Mouse (Mus musculus) stomach, embryonic 16.5 days (tissue): ENCODE data around the gene Nphp1. TPM values are rescaled to one million over a fixed set of nuclear protein-coding genes. Genes with fewer than 3 reads are reported as not detected.

ENCODE experiments used
- ATAC-seq: fragments of 200-750 bp; cut with Nextera tagmentation; 2 replicates; pipeline ENCODE4 v1.8.0; 2017; ENCODE audit warnings: moderate number of reproducible peaks, moderate TSS enrichment; ENCODE audit not compliant: insufficient read depth, low FRiP score
- H3K27ac ChIP-seq: fragments of 300-500 bp; sonication (generic); 2 replicates; pipeline ENCODE4 v1.5.1; 2014; ENCODE audit warnings: low read length
- H3K27me3 ChIP-seq: fragments of 300-500 bp; sonication (generic); 2 replicates; pipeline ENCODE4 v1.6.1; 2014; ENCODE audit warnings: low read length, control low read depth, mixed read lengths; ENCODE audit not compliant: control insufficient read depth, insufficient read depth
- H3K36me3 ChIP-seq: fragments of 300-500 bp; sonication (generic); 2 replicates; pipeline ENCODE4 v1.6.1; 2014; ENCODE audit warnings: low read length; ENCODE audit not compliant: control insufficient read depth, insufficient read depth
- H3K4me1 ChIP-seq: fragments of 300-500 bp; sonication (generic); 2 replicates; pipeline ENCODE4 v1.6.1; 2014; ENCODE audit warnings: low read length, control low read depth, mixed read lengths; ENCODE audit not compliant: control insufficient read depth, insufficient read depth
- H3K4me2 ChIP-seq: fragments of 300-500 bp; sonication (generic); 2 replicates; pipeline ENCODE4 v1.6.1; 2014; ENCODE audit warnings: low read depth, low read length, mixed read lengths
- H3K4me3 ChIP-seq: fragments of 300-500 bp; sonication (generic); replicated peaks from 2 replicates; pipeline ENCODE4 v1.5.1; 2014; ENCODE audit warnings: mild to moderate bottlenecking, low read length
- H3K9ac ChIP-seq: fragments of 300-500 bp; sonication (generic); 2 replicates; pipeline ENCODE4 v1.6.1; 2014; ENCODE audit warnings: low read length
- H3K9me3 ChIP-seq: fragments of 300-500 bp; sonication (generic); replicated peaks from 2 replicates; pipeline ENCODE4 v1.6.1; 2016; ENCODE audit warnings: low read length, control low read depth; ENCODE audit not compliant: control insufficient read depth
- WGBS: fragments of 180-500 bp; shearing (Covaris S2); extraction: QIAGEN DNeasy Blood & Tissue Kit; methylation state at CpG from one replicate; pipeline ENCODE4 v1.1.7; 2014; 5-methylcytosine and 5-hydroxymethylcytosine counted together
- polyA plus RNA-seq: library from polyadenylated mRNA; unstranded; fragments of >200 nt; fragmentation: Nextera tagmentation; extraction: Ambion mirVana; gene quantifications from 2 replicates; pipeline ENCODE4 v1.2.1, GENCODE M21; 2015

The Nphp1 gene
- polyA plus RNA-seq, 1 experiment from 2014 or later: 28.3 TPM

- ATAC-seq: peak; percentile 40; the same call in 1 of the 2 replicates
- no peak overlapping the region for H3K27ac ChIP-seq
Measured at GRCm38 (mm10) chr2:127735512-127736145, 53.1 kb downstream of the Nphp1 start.

GRCm38 (mm10) chr2:127734889-127735288, 53.8 kb downstream of the Nphp1 start:
- Histone ChIP-seq H3K36me3 (no peaks in the 10 kb centered on the region), H3K4me2 (no peak overlapping the region), H3K9ac (no peak overlapping the region), H3K27ac (no peak overlapping the region), H3K4me3 (no peak overlapping the region), H3K27me3 (peaks cover 5% of the 10 kb centered on the region), H3K9me3 (no peaks in the 10 kb centered on the region), H3K4me1 (peaks cover 5% of the 10 kb centered on the region)
- ATAC-seq: no peak
- WGBS: 71% methylated on average over 5 of the region's 5 CpGs

More at GRCm38 (mm10) chr2:127735512-127736145, 53.1 kb downstream of the Nphp1 start:
- Histone ChIP-seq H3K36me3 (no peaks in the 10 kb centered on the region), H3K9ac (no peak overlapping the region), H3K27me3 (peaks cover 2% of the 10 kb centered on the region; the same call in 1 of the 2 replicates), H3K9me3 (no peaks in the 10 kb centered on the region), H3K4me2 (no peak overlapping the region), H3K4me3 (no peak overlapping the region), H3K4me1 (no peaks in the 10 kb centered on the region)
- WGBS: 74% methylated on average over 9 of the region's 9 CpGs

GRCm38 (mm10) chr2:127730301-127730997, 58.2 kb downstream of the Nphp1 start:
- Histone ChIP-seq H3K4me1 (peaks cover 6% of the 10 kb centered on the region), H3K4me2 (peak overlapping the region; percentile 49; the same call in 1 of the 2 replicates), H3K36me3 (no peaks in the 10 kb centered on the region), H3K27me3 (peaks cover 5% of the 10 kb centered on the region), H3K27ac (peak overlapping the region; percentile 65), H3K9ac (peak overlapping the region; percentile 67), H3K9me3 (no peaks in the 10 kb centered on the region), H3K4me3 (no peak overlapping the region)
- ATAC-seq: no peak
- WGBS: 63% methylated on average over 7 of the region's 7 CpGs

DNA sequence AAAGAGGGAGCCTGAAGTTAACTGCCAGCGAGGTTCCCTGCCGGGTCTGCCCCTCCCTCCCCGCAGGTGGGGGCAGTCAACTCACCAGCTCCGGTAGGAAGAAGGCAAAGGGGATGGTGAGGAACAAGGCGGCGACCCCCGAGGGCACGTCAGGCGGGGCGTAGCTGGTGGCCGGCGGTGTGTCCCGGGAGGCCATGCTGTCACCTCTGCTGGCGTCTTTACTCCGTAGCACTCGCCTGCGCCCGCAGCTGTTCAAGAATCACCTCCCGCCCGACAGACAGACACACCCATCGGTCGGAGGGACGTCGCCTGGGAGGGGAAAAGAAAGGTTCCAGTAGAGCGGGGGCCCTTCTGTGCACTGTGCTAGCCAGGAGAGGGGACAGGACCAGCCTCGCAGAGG, 59.0 kb downstream of the Nphp1 start, which contains the start of gene Mall:
Gene Mall, minus strand, starts transcription at position 262 of the 400 bp plus-strand sequence.
- Histone ChIP-seq H3K36me3 (no peaks in the 10 kb centered on the region), H3K27ac (peak within 1 kb of the TSS; percentile 65), H3K4me1 (peaks cover 6% of the 10 kb centered on the region), H3K4me3 (peak within 1 kb of the TSS; percentile 44), H3K27me3 (peaks cover 5% of the 10 kb centered on the region), H3K4me2 (peak within 1 kb of the TSS; percentile 49), H3K9ac (peak within 1 kb of the TSS; percentile 67), H3K9me3 (no peaks in the 10 kb centered on the region)
- WGBS: 2% methylated on average over 26 of the region's 26 CpGs
- ATAC-seq: 0 out of 2 replicates have a peak, but pooled peaks have one; percentile 37

- 38% methylated on average over 15 of the region's 15 CpGs for WGBS
- H3K4me2 ChIP-seq: peak overlapping the region; percentile 49
- peaks cover 10% of the 10 kb centered on the region for H3K4me1 ChIP-seq
- ATAC-seq: peak; percentile 53; the same call in 1 of the 2 replicates
- H3K9me3 ChIP-seq: no peaks in the 10 kb centered on the region
- H3K36me3 ChIP-seq: no peaks in the 10 kb centered on the region
- H3K4me3 ChIP-seq: peak overlapping the region; percentile 44
- H3K27me3 ChIP-seq: peaks cover 5% of the 10 kb centered on the region
- H3K9ac ChIP-seq: peak overlapping the region; percentile 67
- H3K27ac ChIP-seq: peak overlapping the region; percentile 65
Measured at GRCm38 (mm10) chr2:127728661-127729450, 59.8 kb downstream of the Nphp1 start.

GRCm38 (mm10) chr2:127728146-127728545, 60.6 kb downstream of the Nphp1 start:
- Histone ChIP-seq H3K27me3 (peaks cover 5% of the 10 kb centered on the region), H3K4me3 (peak overlapping the region; percentile 44), H3K4me2 (peak overlapping the region; percentile 49), H3K4me1 (peaks cover 14% of the 10 kb centered on the region), H3K27ac (peak overlapping the region; percentile 65), H3K9ac (0 out of 2 replicates have a peak overlapping the region, but pooled peaks have one; percentile 27), H3K36me3 (no peaks in the 10 kb centered on the region), H3K9me3 (no peaks in the 10 kb centered on the region)
- 65% methylated on average over 6 of the region's 6 CpGs for WGBS
- no peak for ATAC-seq

GRCm38 (mm10) chr2:127723193-127723592, 65.5 kb downstream of the Nphp1 start:
- H3K27ac ChIP-seq: peak overlapping the region; percentile 97
- WGBS: 56% methylated on average over 4 of the region's 4 CpGs
- no peak for ATAC-seq
- peaks cover 25% of the 10 kb centered on the region for H3K4me1 ChIP-seq
- 0 out of 2 replicates have a peak overlapping the region, but pooled peaks have one; percentile 40 for H3K9ac ChIP-seq
- no peaks in the 10 kb centered on the region for H3K36me3 ChIP-seq
- no peak overlapping the region for H3K4me2 ChIP-seq
- H3K27me3 ChIP-seq: no peaks in the 10 kb centered on the region
- H3K4me3 ChIP-seq: no peak overlapping the region
- no peaks in the 10 kb centered on the region for H3K9me3 ChIP-seq

DNA sequence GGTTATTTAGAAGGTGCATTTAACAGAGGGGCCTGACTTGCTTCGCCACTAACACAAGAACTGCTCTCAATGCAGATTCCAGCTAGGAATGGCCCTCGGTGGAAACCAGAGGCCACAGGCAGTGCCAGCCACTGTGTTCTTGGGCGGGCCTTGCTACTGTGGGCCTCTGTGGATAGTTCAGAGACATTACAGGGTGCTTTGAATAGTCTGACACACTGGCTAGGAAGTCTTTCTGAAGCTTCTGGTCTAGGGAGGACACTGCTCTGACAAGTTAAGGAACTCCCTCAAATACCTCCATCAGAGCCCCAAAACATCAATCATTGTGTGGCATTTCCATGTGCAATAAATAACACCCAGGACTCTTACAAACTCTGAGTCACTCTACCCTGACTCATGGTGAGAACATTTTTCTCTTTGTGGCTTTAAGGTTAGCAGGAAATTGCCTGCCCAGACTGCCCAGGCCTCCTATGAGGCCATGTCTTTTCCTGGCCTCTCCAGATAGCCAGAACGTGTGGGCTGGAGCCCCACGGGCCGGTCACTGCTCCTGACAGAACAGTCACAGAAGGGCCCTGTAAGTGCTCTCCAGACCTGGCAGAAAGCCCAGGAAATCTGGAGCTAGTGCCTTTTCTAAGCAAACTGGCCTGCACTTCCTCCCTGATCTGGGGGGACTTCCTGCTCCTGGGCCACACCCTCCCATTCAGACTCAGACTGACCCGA, 66.4 kb downstream of the Nphp1 start:
- ATAC-seq: peak; percentile 91
- Histone ChIP-seq H3K4me3 (no peak overlapping the region), H3K36me3 (no peaks in the 10 kb centered on the region), H3K27me3 (no peaks in the 10 kb centered on the region), H3K27ac (peak overlapping the region; percentile 97), H3K9ac (peak overlapping the region; percentile 50; the same call in 1 of the 2 replicates), H3K4me2 (no peak overlapping the region), H3K4me1 (peaks cover 25% of the 10 kb centered on the region), H3K9me3 (no peaks in the 10 kb centered on the region)
- WGBS: 25% methylated on average over 7 of the region's 7 CpGs
